Mouse (Mus musculus) embryonic facial prominence, embryonic 12.5 days (tissue): Measurements from ENCODE around the gene Robo4. TPM values are rescaled to one million over a fixed set of nuclear protein-coding genes. Genes with fewer than 3 reads are reported as not detected.

ENCODE experiments used
- ATAC-seq: fragments of 200-750 bp; cut with Nextera tagmentation; 2 replicates; pipeline ENCODE4 v1.8.0; 2017; ENCODE audit not compliant: insufficient number of reproducible peaks, insufficient read depth, low FRiP score, low TSS enrichment
- H3K27ac ChIP-seq: fragments of 300-500 bp; sonication (generic); 2 replicates; pipeline ENCODE4 v1.5.1; 2016; ENCODE audit warnings: mild to moderate bottlenecking
- H3K27me3 ChIP-seq: fragments of 300-500 bp; sonication (generic); 2 replicates; pipeline ENCODE4 v1.6.1; 2016; ENCODE audit warnings: mild to moderate bottlenecking, moderate library complexity
- H3K36me3 ChIP-seq: fragments of 300-500 bp; sonication (generic); 2 replicates; pipeline ENCODE4 v1.6.1; 2016; ENCODE audit warnings: mild to moderate bottlenecking
- H3K4me1 ChIP-seq: fragments of 300-500 bp; sonication (generic); 2 replicates; pipeline ENCODE4 v1.6.1; 2016
- H3K4me2 ChIP-seq: fragments of 300-500 bp; sonication (generic); replicated peaks from 2 replicates; pipeline ENCODE4 v1.6.1; 2016; ENCODE audit warnings: mild to moderate bottlenecking, moderate library complexity
- H3K4me3 ChIP-seq: fragments of 300-500 bp; sonication (generic); 2 replicates; pipeline ENCODE4 v1.5.1; 2016; ENCODE audit warnings: mild to moderate bottlenecking
- H3K9ac ChIP-seq: fragments of 300-500 bp; sonication (generic); 2 replicates; pipeline ENCODE4 v1.6.1; 2016; ENCODE audit warnings: mild to moderate bottlenecking, moderate library complexity
- H3K9me3 ChIP-seq: fragments of 300-500 bp; sonication (generic); 2 replicates; pipeline ENCODE4 v1.6.1; 2016; ENCODE audit warnings: mild to moderate bottlenecking, moderate library complexity
- WGBS: fragments of 180-500 bp; shearing (Covaris S2); methylation state at CpG from one replicate; pipeline ENCODE4 v1.1.7; 2016; 5-methylcytosine and 5-hydroxymethylcytosine counted together
- polyA plus RNA-seq: library from polyadenylated mRNA; unstranded; fragments of >200 nt; fragmentation: Nextera tagmentation; extraction: Ambion mirVana; gene quantifications from 2 replicates; pipeline ENCODE4 v1.2.1, GENCODE M21; 2016

The Robo4 gene
- polyA plus RNA-seq, 1 experiment from 2014 or later = 7.7 TPM

- H3K27me3 ChIP-seq = peaks cover 87% of the 10 kb centered on the region
- peak within 1 kb of the TSS; percentile 26 for H3K4me3 ChIP-seq
- H3K9ac ChIP-seq = no peak within 1 kb of the TSS
- peaks cover 12% of the 10 kb centered on the region; the same call in 1 of the 2 replicates for H3K4me1 ChIP-seq
- no peak; the same call in 1 of the 2 replicates for ATAC-seq
- under 1% methylated on average over 40 of the region's 40 CpGs for whole genome bisulfite sequencing
- no peaks in the 10 kb centered on the region for H3K9me3 ChIP-seq
- no peak within 1 kb of the TSS for H3K27ac ChIP-seq
- no peaks in the 10 kb centered on the region for H3K36me3 ChIP-seq
- peak within 1 kb of the TSS; percentile 55 for H3K4me2 ChIP-seq
Observed at GRCm38 (mm10) chr9:37432720-37433421, 31.2 kb downstream of the Robo4 start, which contains the start of gene Robo3. TSS of gene Robo3 (minus strand) at chr9:37433246.

GRCm38 (mm10) chr9:37433823-37434560 lies 32.3 kb downstream of the Robo4 start:
- no peaks in the 10 kb centered on the region for H3K36me3 ChIP-seq
- H3K9me3 ChIP-seq = no peaks in the 10 kb centered on the region
- 0 out of 2 replicates have a peak overlapping the region, but pooled peaks have one; percentile 55 for H3K4me2 ChIP-seq
- H3K27ac ChIP-seq = no peak overlapping the region
- WGBS = under 1% methylated on average over 18 of the region's 18 CpGs
- ATAC-seq = no peak
- no peak overlapping the region for H3K4me3 ChIP-seq
- H3K4me1 ChIP-seq = peaks cover 12% of the 10 kb centered on the region; the same call in 1 of the 2 replicates
- no peak overlapping the region for H3K9ac ChIP-seq
- H3K27me3 ChIP-seq = peaks cover 79% of the 10 kb centered on the region

DNA sequence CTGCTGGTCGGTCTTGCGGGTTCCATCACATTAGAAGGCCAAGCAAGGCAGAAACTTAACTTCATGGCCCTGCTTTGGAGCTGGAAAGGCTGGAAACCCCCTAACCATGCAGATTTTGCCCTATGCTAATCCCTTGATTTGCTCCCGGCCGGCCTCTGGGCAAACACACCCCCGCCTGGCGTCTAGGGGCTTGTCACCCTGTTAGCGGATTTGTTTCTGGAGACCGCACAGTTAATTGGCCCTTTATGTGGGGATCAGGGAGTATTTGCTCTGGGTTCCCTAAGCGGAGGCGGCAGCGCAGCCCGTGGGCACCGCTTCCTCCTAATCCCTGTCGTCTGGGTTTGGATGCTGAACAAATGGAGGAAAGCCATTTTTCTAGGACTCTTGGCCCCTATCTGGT lies 33.2 kb downstream of the Robo4 start:
- Histone ChIP-seq H3K27ac (no peak overlapping the region), H3K9ac (no peak overlapping the region), H3K36me3 (no peaks in the 10 kb centered on the region), H3K27me3 (peaks cover 69% of the 10 kb centered on the region), H3K9me3 (no peaks in the 10 kb centered on the region), H3K4me2 (no peak overlapping the region), H3K4me3 (no peak overlapping the region), H3K4me1 (peaks cover 12% of the 10 kb centered on the region; the same call in 1 of the 2 replicates)
- 3% methylated on average over 14 of the region's 14 CpGs for WGBS
- ATAC-seq = no peak

GRCm38 (mm10) chr9:37435616-37436015 lies 33.9 kb downstream of the Robo4 start:
- Histone ChIP-seq H3K9me3 (no peaks in the 10 kb centered on the region), H3K9ac (no peak overlapping the region), H3K36me3 (no peaks in the 10 kb centered on the region), H3K27ac (no peak overlapping the region), H3K27me3 (peaks cover 63% of the 10 kb centered on the region), H3K4me3 (no peak overlapping the region), H3K4me1 (peaks cover 12% of the 10 kb centered on the region; the same call in 1 of the 2 replicates), H3K4me2 (no peak overlapping the region)
- 8% methylated on average over 4 of the region's 4 CpGs for WGBS
- ATAC-seq = no peak

DNA sequence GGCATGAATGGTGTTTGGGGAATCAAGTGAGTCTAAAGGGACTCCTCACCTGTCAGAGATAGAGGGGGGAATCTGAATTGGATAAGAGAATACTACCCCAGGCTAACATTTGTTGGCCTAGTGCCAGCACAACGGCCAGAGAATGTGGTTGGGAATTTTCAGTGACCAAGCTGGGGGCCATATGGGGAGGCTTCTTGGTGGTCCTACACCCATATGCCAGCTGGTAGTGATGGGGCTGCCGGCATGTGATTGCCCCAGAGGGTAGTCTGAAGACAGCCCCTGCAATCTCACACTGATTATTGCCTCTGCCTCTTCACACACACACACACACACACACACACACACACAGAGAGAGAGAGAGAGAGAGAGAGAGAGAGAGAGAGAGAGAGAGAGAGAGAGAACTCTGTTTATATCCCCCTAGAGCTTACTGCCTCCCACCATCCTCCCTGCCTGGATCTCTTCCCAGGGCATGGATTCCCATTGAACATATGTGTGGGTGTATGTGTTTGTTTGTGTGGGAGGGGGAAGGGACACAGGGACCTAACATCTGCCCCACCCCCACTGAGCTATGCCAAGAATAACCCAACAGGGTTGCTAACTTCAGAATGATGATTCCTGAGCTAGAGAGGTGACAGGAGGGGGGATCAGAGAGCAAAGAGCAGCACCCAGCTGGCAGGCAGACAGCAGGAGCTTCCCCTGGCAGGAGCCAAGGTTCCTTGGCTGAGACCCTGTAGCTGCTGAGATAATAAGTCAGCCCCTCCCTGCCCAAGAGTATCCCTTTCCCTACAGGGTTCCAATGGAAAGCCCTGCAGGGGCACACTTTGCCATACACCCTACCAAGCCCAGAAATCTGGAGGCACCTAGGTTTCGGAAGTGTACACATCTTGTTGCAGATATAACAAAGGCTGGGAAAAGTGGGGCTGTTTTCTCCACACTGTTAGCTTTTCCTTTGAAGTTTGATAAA lies 36.4 kb downstream of the Robo4 start:
- no peak for ATAC-seq
- no peak overlapping the region for H3K4me2 ChIP-seq
- WGBS = 38% methylated on average over 3 of the region's 3 CpGs
- H3K27ac ChIP-seq = no peak overlapping the region
- peaks cover 38% of the 10 kb centered on the region for H3K27me3 ChIP-seq
- peaks cover 7% of the 10 kb centered on the region; the same call in 1 of the 2 replicates for H3K4me1 ChIP-seq
- H3K36me3 ChIP-seq = no peaks in the 10 kb centered on the region
- H3K4me3 ChIP-seq = no peak overlapping the region
- no peak overlapping the region for H3K9ac ChIP-seq
- H3K9me3 ChIP-seq = no peaks in the 10 kb centered on the region

- 4% methylated on average over 5 of the region's 5 CpGs for WGBS
- no peaks in the 10 kb centered on the region for H3K36me3 ChIP-seq
- no peaks in the 10 kb centered on the region for H3K9me3 ChIP-seq
- H3K27ac ChIP-seq = no peak overlapping the region
- peaks cover 72% of the 10 kb centered on the region for H3K27me3 ChIP-seq
- no peak overlapping the region for H3K4me2 ChIP-seq
- no peak overlapping the region for H3K4me3 ChIP-seq
- H3K9ac ChIP-seq = no peak overlapping the region
- ATAC-seq = no peak
- peaks cover 6% of the 10 kb centered on the region; the same call in 1 of the 2 replicates for H3K4me1 ChIP-seq
Observed at GRCm38 (mm10) chr9:37452401-37452800, 50.7 kb downstream of the Robo4 start.

GRCm38 (mm10) chr9:37453328-37453727 lies 51.6 kb downstream of the Robo4 start:
- WGBS = 36% methylated on average over 4 of the region's 4 CpGs
- H3K4me2 ChIP-seq = no peak overlapping the region
- H3K4me1 ChIP-seq = peaks cover 6% of the 10 kb centered on the region; the same call in 1 of the 2 replicates
- no peak overlapping the region for H3K9ac ChIP-seq
- peaks cover 80% of the 10 kb centered on the region for H3K27me3 ChIP-seq
- no peak overlapping the region for H3K4me3 ChIP-seq
- no peaks in the 10 kb centered on the region for H3K36me3 ChIP-seq
- ATAC-seq = no peak
- no peak overlapping the region for H3K27ac ChIP-seq
- H3K9me3 ChIP-seq = no peaks in the 10 kb centered on the region

- H3K4me3 ChIP-seq = no peak overlapping the region
- peaks cover 6% of the 10 kb centered on the region; the same call in 1 of the 2 replicates for H3K4me1 ChIP-seq
- WGBS = 9% methylated on average over 6 of the region's 6 CpGs
- no peak overlapping the region for H3K4me2 ChIP-seq
- H3K9ac ChIP-seq = no peak overlapping the region
- H3K36me3 ChIP-seq = no peaks in the 10 kb centered on the region
- peaks cover 86% of the 10 kb centered on the region for H3K27me3 ChIP-seq
- H3K27ac ChIP-seq = no peak overlapping the region
- no peaks in the 10 kb centered on the region for H3K9me3 ChIP-seq
- 0 out of 2 replicates have a peak, but pooled peaks have one; percentile 43 for ATAC-seq
Observed at GRCm38 (mm10) chr9:37454011-37454492, 52.4 kb downstream of the Robo4 start.

DNA sequence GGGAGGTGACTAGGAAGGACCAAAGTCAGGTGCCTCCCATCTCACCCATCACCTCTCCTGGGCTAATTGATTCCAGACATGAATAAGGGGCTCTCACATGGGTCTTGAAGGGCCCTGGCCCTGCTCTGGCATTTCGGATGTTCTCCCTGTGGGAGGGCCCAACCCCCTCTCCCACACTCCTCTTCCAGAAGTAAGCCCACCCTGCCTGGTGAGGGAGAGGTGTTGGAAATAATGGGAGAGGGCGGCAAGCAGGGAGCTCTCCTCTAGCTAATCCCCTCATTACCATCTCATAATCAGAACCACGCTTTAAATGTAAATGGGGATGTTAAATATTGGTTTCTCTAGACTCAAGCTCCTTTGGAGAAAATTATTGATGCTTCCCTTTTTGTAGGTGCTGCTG lies 53.3 kb downstream of the Robo4 start:
- H3K4me2 ChIP-seq = no peak overlapping the region
- H3K4me3 ChIP-seq = no peak overlapping the region

DNA sequence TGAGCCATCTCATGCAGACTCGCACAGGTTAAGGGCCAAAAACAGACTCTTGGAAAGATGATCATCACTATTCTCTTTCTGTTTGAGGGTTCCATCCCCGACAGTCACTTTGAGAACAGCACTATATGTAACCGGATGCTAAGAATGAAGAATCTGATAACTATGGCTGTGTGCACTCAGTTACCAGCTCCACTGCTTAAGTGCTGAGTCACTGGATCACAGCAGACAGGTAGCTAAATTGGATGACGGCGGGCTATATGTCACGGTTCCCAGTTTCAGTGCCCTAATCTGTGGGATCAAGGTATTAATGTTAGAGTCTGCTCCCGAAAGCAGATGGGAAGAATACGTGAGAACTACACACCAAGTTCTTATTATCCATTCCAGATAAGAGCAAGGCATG lies 54.2 kb downstream of the Robo4 start:
- no peak overlapping the region for H3K4me2 ChIP-seq
- no peak overlapping the region for H3K4me3 ChIP-seq
- 1% methylated on average over 8 of the region's 8 CpGs for WGBS
- H3K9ac ChIP-seq = no peak overlapping the region
- no peak overlapping the region for H3K27ac ChIP-seq
- H3K36me3 ChIP-seq = no peaks in the 10 kb centered on the region
- ATAC-seq = no peak
- peaks cover 12% of the 10 kb centered on the region for H3K4me1 ChIP-seq
- peaks cover 94% of the 10 kb centered on the region for H3K27me3 ChIP-seq
- no peaks in the 10 kb centered on the region for H3K9me3 ChIP-seq

More for the DNA sequence above, 53.3 kb downstream of the Robo4 start:
- no peak overlapping the region for H3K9ac ChIP-seq
- H3K36me3 ChIP-seq = no peaks in the 10 kb centered on the region
- no peak overlapping the region for H3K27ac ChIP-seq
- ATAC-seq = no peak
- peaks cover 6% of the 10 kb centered on the region; the same call in 1 of the 2 replicates for H3K4me1 ChIP-seq
- 0% methylated on average over 3 of the region's 3 CpGs for WGBS
- peaks cover 94% of the 10 kb centered on the region for H3K27me3 ChIP-seq
- no peaks in the 10 kb centered on the region for H3K9me3 ChIP-seq

DNA sequence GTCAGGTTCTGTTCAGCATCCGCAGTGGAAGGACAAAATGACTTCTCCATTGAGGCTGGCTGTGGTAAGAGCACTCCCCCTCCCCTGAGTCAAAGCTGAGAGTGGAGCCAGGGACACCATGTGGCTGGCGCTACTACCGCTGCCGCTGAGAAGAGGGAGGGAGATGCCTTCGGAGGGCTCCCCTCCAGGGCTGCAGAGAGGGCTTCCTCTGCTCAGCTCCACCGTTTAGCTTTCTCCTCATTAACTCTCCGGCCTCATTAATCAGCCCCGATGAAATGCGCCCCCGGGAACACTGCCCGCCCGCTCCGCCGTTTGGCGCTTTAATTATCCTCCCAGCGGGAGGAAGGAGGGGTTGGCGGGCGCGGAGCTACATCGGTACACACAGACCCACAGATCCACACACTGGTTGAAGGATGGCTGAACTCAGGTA lies 54.8 kb downstream of the Robo4 start:
- WGBS = under 1% methylated on average over 19 of the region's 20 CpGs
- H3K9me3 ChIP-seq = no peaks in the 10 kb centered on the region
- no peaks in the 10 kb centered on the region for H3K36me3 ChIP-seq
- peak; percentile 57 for ATAC-seq
- no peak overlapping the region for H3K27ac ChIP-seq
- peaks cover 97% of the 10 kb centered on the region for H3K27me3 ChIP-seq
- peak overlapping the region; percentile 45 for H3K4me2 ChIP-seq
- H3K4me3 ChIP-seq = peak overlapping the region; percentile 29
- H3K4me1 ChIP-seq = peaks cover 12% of the 10 kb centered on the region
- no peak overlapping the region for H3K9ac ChIP-seq
